Mouse (Mus musculus) right cerebral cortex, postnatal 14 days (tissue): Measurements from ENCODE around the gene Ksr2.

Experiments
- DNase-seq: peaks from one replicate; pipeline ENCODE4 v3.0.0; 2022

Gene Ksr2

DNA sequence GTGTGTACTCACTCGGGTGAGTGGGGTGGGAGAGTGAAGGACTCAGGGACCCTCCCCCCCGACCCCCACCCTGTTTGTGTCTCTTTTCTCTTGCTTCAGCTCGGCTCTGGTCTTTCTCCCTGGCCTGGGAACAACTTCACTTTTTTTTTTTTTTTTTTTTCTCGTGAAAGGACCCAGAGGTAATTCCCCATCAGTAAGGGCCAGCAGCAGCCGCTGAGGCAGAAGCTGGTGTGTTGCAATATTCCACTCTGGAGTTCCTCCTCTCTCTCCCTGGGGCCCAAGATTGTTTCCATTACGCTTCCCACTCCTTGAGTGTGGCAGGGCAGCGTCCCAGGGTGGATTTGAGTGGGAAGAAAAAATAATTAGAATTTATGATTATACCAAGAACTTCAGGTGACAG, 72.3 kb downstream of the Ksr2 start:
- DNase-seq = no peak

DNA sequence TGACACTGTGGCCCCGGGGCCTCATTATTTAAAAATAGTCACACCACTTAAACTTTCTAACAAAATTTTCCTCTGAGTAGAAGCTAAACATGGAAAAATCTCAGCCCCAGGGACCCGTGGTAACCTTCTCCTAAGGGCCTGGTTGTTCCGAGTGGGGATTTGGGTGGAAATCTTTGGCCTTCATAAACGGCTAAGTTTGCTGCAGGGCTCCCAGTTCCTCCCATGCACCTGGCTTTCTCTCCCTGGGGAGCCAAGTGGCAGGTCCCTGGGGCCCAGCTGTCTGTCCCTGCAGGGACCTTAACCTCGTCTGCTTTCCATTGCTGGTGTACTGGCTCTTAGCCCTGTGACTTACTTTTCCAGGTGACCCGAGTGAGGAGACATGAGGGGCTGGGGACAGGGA, 74.4 kb downstream of the Ksr2 start:
- no peak for DNase-seq

DNA sequence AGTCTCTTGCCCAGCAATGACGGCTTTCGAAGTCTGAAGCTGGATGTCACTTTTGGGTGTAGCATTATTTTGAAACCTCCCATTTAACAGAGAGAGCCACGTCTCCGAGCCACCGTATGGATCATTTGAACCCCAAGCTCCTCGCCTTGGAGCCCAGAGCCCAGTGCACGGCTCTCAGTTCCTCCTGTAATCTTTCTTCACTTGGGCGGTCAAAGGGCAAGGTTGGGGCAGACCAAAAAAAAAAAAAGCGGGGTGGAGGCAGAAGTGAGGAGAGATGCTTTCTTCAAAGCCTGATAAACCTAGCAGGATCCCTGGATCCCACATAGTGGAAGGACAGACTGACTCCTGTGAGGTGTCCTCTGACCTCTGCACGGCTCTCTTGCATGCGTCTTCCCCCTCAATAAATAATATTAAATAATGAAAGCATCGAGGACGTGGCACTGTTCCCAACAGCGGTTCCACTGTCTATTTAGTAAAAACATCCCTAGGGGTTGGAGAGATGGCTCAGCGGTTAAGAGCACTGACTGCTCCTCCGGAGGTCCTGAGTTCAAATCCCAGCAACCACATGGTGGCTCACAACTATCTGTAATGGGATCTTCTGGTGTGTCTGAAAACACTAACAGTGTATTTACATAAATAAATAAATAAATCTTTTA, 75.0 kb downstream of the Ksr2 start:
- no peak for DNase-seq

DNA sequence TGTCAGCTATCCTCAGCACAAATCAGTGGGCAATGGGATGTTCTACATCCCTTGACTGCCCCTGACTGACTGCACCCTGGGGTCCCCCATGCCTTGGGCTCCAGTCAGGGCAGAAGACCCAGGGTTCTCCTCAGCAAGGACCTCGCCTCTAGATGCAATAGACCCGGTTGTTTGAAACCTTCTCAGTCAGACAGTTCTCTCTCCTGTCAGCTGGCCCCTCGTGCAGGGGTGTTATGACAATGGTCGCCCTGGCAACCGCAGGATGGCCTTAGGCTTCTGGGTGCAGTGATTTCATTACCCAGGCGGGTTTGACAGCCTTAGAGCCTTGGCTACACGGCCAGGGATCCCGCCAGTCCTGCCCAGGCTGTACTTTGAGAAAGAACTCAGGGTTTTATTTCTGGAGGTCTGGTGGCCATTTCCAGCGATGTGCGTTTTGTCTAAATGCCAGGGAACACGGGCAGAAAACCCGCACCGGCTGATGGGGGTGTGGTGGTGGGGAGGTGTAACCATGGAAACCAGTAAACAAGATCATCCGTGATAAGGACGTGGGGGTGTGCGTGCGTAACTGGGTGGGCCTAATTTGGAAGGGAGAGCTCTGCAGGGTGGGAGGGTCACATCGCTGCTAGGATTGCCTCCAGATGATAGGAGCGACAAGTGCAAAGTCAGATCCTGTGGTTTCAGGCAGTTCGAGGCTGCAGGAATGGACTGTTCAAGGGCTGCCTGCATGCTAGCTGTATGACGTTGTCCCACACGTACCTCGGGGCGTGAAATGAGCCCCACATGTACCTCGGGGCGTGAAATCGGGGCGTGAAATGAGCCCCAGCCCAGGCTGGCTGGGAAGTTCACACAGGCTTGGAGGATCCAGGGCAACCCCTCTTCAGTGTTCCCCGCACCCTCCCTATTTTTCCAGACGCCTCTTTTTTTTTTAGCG, 79.4 kb downstream of the Ksr2 start:
- DNase-seq = peak; percentile 43

DNA sequence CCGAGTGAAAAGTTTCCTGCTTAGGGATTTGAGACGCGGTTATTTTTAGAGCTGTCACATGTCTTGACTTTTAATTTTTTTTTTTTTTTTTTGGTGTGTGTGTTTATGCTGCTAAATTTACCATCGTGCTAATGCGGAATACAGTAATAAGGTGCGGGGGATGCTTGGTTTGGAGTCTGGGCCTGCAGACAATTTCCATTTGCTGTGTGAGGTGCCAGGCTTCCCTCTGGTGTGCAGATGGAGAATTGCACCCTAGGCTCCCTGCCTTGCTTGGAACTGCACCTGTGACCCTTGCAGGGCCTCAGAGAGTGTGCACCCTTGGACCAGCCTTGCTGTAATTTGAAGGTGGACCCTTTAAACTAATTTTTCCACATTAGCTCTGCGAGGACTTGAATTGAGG, 80.1 kb downstream of the Ksr2 start:
- DNase-seq = peak; percentile 66

DNA sequence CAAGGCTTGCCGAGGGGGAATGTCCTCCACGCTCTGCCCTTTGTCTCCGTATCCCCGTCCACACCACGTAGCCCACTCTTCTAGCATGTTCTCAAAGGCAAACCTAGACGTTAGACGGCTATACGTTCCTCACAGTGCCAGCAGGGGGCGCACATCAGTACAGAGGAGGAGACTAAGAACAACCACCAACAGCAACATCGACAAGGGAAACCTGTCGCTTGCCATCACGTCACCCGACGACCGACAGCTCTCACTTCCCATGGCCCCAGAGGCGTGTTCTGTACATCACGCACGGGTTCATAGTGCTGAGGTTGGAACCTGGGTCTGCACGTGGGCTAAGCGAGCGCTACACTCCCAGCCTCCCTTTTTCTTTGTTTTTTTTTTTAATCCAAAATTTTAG, 83.3 kb downstream of the Ksr2 start:
- DNase-seq = peak; percentile 52

DNA sequence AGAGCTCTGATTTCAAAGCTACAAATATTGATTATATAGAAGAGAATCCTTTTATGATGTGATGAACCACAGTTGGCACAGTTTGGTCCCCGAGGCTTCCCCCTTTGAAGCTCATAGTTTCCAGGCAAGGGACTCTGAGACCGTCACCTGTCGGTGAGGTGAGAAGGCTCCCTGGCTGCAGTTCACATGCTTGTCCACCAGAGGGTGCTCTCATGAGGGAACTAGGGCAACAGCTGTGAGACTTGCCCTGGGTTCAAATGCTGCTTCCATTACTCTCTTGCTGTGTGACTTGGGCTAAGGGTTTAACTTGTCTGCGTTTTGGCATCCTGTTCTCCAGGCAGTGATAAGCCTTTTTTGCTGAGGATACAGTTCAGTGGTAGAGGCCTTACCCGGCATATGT, 88.8 kb downstream of the Ksr2 start:
- DNase-seq = no peak

DNA sequence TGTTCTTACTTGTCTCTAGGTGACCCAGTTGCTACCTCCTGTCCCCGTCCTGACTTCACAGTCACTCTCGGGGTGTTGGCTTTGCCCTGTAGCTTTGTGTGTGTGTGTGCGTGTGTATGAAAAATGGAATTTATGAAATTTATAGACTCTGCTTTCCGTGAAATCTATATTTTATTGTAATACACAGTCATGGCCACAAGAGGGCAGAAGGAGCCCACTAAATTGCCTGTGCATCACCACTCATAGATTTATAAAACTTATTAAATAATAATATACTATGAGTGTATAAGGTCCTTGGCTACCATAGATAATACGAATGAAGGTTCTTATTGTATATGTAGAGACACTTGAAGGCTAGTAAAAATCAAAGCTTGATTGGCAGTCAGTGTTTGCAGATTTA, 90.6 kb downstream of the Ksr2 start:
- DNase-seq = no peak

DNA sequence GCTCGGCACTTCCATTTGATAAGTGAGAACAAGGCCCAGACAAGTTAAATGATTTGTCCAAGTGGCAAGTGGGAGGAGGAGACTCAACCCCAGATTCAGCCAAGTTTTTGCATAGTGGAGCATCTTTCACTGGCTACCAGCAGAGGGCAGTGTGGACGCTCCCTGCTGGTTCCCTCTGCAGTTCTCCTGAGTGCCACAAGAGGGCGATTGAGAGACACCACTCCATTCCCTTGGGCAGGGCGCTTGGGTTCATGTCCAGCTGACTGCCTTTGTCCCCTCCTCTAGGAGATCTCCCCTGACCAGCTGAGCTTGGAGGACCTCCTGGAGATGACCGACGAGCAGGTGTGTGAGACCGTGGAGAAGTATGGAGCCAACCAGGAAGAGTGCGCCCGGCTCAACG, 91.4 kb downstream of the Ksr2 start:
- DNase-seq = peak; percentile 73

DNA sequence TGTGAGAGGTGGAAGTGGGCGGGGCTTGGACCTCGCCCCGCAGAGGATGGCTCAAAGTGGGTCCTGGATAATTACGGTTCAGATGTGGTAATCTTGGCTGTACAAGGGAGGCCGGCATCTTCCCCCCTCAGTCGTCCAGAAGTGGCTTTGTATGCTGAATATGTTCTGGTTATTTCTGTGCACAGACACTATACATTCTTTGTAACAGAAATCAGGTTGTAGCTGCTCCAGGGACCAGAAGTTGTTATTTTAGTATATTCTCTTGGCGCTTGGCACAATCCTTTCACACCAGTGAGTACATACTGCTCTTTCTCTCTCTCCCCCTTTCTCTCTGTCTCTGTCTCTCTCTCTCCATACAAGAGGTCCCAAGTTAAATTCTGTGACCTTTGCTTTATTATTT, 92.0 kb downstream of the Ksr2 start:
- no peak for DNase-seq

DNA sequence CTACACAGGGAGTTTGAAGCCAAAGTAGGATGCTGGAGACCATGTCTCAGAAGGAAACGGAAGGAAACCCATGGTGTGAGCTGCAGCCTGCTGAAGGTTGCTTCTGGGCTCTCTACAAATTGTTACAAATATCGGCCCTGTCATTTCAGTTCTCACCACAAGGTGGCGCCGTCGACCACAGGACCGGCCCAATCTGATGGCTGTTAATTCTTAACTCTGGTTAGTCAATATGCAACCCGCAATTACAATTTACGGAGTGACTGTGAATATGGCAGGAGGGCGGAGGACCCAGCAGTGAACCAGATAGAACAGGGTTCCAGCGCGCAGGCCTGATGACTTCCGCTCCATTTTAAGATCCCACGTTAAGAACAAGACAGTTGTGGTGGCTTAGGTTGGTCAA, 92.6 kb downstream of the Ksr2 start:
- DNase-seq = peak; percentile 64

DNA sequence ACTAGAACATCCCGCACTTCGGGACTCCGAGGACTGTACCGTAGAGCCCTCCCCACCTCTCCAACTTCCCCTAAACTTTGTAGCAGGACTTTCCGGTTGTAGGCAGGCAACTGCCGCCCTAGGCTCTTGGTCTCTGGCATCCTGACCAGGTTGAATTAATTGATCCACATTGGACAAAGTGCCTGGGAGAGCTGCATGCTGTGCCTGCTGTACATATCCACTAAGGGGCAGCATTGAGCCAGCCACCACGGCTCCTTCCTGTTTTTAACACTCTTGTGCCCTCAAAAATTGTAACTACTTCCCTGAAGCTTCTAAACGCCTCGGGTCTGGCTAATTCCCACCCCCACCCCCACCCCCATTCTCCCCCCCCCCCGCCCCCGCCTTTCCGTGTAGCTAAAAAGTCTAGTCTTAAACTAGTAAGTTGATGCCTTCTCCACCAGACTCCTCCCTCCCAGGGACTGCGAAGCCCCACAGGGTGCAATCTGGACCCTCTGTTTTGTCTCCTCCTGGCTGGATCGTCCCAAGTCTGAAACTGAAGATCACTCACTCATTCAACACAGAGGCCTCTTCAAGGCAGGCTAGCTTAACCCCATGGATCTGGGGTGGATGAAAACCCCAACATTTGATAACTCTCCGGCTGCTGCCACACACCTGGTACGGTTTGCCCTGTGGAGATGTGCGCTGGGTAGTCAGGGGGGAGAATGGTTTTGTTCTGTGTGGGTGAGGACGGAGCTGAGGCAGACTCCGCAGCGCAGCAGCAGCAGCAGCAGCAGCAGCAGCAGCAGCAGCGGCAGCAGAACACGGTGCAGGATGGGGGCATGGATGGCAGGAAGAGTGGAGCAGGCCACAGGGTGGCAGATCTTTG, 95.9 kb downstream of the Ksr2 start:
- peak; percentile 45 for DNase-seq

DNA sequence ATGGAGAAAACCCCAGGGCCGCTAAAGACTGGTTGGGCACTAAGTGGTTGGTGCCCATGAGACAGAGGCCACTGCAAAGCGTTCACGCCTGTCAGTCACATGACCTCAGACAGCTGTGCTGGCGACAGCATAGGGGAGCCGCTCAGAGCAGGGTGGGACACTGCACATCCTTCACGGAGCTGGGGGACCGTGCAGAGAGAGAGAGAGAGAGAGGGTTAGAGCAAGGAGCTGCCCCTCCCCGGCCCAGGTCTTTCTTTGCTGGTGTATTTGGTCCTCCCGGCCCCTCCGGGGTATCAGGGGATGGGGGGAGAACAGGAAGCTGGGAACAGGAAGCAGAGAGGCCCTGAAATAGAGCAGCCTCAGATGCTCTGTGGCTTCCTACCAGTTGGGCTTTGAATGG, 97.1 kb downstream of the Ksr2 start:
- no peak for DNase-seq

DNA sequence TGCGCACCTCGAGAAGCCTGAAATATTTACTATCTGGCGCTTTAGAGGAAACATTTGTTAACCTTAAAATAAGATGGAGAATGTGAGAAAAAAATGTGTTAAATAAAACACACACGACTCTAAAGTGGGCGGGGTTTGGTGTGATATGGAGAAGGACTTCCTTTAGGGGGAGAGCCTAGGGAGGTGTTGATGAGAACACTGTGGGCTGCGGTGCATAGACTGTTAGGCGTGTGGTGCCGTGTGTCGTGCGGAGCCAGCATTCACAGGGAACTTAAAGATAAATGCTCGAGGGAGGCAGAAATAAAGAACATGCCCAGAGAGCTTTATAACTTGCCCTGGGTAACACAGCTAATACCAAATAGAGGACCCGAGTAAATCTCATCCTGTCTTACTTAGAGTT, 101.6 kb downstream of the Ksr2 start:
- DNase-seq = no peak

DNA sequence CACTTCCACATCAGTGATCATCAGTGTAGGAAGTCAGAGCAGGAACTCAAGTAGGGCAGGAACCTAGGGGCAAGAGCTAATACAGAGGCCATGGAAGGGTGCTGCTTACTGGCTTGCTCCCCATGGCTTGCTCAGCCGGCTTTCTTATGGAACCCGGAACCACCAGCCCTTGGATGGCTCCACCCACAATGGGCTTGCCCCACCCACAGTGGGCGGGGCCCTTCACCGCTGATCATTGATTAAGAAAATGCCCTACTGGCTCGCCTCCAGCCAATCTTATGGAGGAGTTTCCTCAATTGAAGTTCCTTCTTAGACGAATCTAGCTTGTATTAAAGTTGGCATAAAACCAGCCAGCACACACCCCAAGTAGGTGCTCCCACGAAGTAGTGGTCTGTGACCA, 102.1 kb downstream of the Ksr2 start:
- DNase-seq = no peak

DNA sequence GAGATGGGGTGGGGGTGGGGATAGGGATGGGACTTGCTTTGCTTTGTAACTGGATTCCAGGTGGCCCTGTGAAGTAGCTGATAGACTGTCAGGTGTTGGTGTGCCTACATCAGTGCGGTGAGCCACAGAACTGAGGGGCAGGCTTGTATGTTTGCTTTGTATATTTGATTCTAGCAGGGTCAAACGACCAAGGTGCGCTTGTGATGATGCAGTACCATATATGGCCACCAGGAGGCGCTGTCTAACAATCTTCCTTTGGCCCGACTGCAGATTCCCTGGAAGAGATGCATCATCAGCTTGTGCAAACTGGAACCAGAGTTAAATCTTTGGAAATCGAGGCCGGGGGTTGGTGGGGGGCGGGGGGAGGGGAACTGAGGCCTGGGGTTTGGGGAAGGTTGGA, 102.8 kb downstream of the Ksr2 start:
- DNase-seq = peak; percentile 64

DNA sequence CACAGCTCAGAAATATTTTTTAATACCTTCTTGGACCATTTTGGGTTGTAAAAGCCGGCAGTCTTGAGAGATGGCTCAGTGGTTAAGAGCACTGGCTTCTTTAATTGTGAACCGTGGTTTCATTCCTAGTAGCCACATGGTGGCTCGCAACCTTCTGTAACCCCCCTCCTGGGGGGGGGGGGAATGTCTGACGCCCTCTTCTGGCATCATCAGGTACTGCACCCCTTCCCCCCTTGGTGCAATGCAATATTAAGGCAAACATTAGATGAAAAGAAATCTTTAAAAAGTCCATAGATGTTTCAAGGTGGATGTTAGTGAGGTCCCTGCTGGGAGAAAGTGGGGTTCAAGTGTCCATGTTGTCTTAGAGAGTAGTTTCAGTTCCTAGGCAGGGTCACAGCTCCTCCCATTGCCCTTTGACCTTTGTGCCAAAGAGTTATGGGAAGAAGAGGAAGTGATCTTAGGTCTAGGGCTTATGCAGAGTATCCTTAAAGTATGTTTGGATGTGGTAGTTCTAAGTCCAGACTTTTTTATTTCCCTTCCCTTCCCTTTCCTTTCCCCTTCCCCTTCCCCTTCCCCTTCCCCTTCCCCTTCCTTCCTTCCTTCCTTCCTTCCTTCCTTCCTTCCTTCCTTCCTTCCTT, 106.2 kb downstream of the Ksr2 start:
- DNase-seq = no peak

DNA sequence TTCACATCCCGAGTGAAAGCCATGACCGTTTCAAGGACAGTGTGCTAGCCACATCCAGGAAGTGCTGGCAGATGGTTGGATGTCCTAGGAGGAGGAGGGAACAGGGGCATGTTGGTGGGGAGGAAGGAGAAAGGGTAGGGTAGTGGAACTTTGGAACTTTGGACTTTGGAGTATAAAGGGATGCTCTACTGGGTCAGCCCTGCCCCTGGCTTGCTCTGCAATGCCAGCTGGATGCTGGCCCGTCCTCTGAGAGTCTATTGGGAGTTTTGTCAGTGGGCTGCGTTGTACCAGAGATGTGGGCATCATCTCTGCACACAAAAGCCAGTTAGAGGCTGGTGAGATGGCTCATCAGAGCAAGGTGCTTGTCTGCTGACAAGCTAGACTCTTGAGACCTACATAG, 107.4 kb downstream of the Ksr2 start:
- no peak for DNase-seq

DNA sequence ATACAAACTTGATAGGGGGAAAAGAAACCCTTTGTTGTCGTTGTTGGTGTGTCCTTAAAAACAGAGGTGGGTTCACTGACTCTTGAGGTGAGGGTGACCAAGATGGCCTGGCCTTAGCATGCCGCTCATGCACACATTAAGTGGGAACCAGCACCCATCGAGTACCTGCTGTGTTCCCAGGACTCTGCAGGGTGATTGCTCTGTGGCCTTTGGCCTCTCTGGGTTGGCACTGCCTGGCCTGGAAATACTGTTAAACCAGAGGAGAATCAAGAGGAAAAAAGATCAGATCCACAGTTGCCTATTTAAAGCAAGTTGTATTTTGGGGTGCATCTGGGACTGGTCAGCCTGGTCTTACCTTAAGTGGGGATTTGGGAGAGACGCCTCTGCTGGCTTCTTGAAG, 107.9 kb downstream of the Ksr2 start:
- DNase-seq = no peak

DNA sequence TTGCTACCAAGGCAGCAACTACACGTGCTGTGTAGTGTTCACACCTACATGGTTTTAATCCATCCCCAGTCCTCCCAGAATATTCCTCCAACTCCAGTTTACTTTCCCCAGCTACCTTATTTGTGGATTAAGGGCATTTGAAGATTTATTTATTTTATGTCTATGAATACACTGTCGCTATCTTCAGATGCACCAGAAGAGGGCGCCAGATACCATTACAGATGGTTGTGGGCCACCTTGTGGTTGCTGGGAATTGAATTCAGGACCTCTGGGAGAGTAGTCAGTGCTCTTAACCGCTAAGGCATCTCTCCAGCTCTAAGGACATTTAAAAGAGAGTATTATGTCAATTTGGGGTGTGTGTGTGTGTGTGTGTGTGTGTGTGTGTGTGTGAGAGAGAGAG, 108.7 kb downstream of the Ksr2 start:
- DNase-seq = no peak

DNA sequence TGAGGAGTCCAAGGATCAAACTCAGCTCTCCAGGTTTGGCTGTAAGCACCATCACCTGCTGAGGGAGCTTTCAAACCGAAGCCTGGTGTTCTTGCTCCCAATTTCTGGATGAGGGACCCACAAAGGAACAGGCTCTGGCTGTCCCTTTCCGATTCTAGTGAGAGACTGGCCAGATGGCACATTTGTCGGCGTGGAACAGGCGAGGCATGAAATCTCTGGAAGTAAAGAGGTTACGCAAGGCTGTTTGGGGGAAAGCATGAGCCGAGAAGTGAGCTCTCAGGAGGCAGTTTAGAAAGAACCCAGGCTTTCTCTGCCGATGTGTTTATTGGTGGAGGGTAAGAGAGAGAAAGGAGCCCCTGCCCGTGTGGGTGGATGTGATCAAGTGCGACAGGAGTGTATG, 109.2 kb downstream of the Ksr2 start:
- DNase-seq = no peak

DNA sequence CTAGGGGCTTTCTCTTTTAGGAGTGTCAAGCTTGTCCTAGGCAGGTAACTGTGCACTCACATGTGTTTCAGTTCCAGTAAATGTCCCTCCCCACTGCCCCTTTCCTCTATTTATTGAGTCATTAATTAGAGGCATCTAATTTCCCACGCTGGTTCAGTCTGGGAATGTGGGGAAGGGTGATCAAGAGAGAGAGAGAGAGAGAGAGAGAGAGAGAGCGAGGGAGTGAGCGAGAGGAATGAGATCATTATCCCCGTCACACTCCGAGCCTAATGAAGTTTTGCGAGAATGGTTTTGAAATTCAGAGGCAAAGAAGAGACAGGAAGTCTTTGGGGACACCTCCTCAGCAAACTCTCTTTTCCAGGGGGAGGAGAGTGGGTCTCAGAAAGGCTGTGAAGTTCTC, 117.2 kb downstream of the Ksr2 start:
- DNase-seq = no peak

DNA sequence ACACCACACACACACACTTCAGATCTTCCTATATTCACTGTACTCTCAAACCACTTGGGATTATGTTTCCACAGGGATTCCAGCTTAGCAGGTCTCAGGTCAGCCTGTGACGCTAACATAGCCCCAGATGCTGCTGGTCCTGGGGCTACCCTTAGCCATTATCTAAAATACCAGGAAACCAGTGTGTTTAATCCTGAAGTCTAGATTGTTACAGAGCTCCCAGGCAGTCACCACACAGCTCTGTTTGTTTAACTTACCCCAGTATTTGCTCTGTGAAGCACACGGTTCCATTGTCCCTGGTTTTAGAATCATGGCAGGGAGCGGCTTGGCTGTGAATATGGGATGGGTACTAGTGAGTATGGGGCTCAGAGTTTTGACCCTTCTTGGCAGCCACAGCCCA, 125.4 kb downstream of the Ksr2 start:
- no peak for DNase-seq
